26 mouse cellular contexts compared by ENCODE assay signal in genomic region chr6:141301750-141302748, GRCm38 (mm10). TPM values are rescaled to one million over a fixed set of nuclear protein-coding genes. Genes with fewer than 3 reads are reported as not detected.
DNase-seq lines count a peak whose midpoint lies in the region; ATAC-seq and TF ChIP-seq lines count a peak whose summit lies in the region.
"Had no signal": no experiment of that assay in that cellular context is flagged by ENCODE, and none has a peak within 500 bp of the region (broad histone marks: within the 10 kb centered on the region; RNA-seq: fewer than 3 reads in every experiment).

No protein-coding gene starts in this region.

- H3K9me3 ChIP-seq in limb, embryonic 11.5 days (ENCODE audit: control insufficient read depth, low read length) = no peaks in the 10 kb centered on the region
- no peaks in the 10 kb centered on the region for H3K9me3 ChIP-seq in limb, embryonic 10.5 days (replicated peaks)
- H3K9me3 ChIP-seq in intestine, embryonic 15.5 days = no peaks in the 10 kb centered on the region
- no peaks in the 10 kb centered on the region for H3K9me3 ChIP-seq in intestine, postnatal 0 days (ENCODE audit: control insufficient read depth)
- H3K9me3 ChIP-seq: embryonic facial prominence, embryonic 15.5 days; forebrain, embryonic 10.5 days; forebrain, embryonic 12.5 days had no signal

- H3K4me3 ChIP-seq in limb, embryonic 11.5 days (ENCODE audit: low read depth, low read length) = no peak overlapping the region
- H3K4me3 ChIP-seq in limb, embryonic 10.5 days = no peak overlapping the region
- H3K4me3 ChIP-seq in intestine, embryonic 15.5 days (replicated peaks) = no peak overlapping the region
- 0 out of 2 replicates have a peak overlapping the region, but pooled peaks have one; percentile 5 for H3K4me3 ChIP-seq in intestine, postnatal 0 days (ENCODE audit: low read depth, low read length)
- H3K4me3 ChIP-seq: embryonic facial prominence, embryonic 13.5 days; embryonic facial prominence, embryonic 15.5 days; erythroblast, embryonic 14.5 days; forebrain, embryonic 10.5 days; forebrain, embryonic 12.5 days had no signal

- ATAC-seq in limb, embryonic 11.5 days (ENCODE audit: insufficient number of reproducible peaks, low FRiP score, low TSS enrichment, low read depth) = no peak
- ATAC-seq in intestine, embryonic 15.5 days = peak; percentile 72
- ATAC-seq in intestine, postnatal 0 days = peak; percentile 83
- ATAC-seq: forebrain, embryonic 14.5 days; forebrain, embryonic 16.5 days had no signal

- WGBS in limb, embryonic 11.5 days = 88% methylated on average over 14 of the region's 14 CpGs
- WGBS in limb, embryonic 10.5 days = 92% methylated on average over 14 of the region's 14 CpGs
- 59% methylated on average over 14 of the region's 14 CpGs for WGBS in intestine, embryonic 15.5 days
- WGBS in intestine, postnatal 0 days = 45% methylated on average over 14 of the region's 14 CpGs

- no peak overlapping the region for H3K27ac ChIP-seq in limb, embryonic 11.5 days (replicated peaks; ENCODE audit: low read depth, low read length)
- no peak overlapping the region for H3K27ac ChIP-seq in limb, embryonic 10.5 days
- peak overlapping the region; percentile 64 for H3K27ac ChIP-seq in intestine, embryonic 15.5 days
- H3K27ac ChIP-seq in intestine, postnatal 0 days (ENCODE audit: low read depth, low read length) = peak overlapping the region; percentile 86
- H3K27ac ChIP-seq: embryonic facial prominence, embryonic 13.5 days; embryonic facial prominence, embryonic 15.5 days; forebrain, embryonic 10.5 days; forebrain, embryonic 12.5 days had no signal

- H3K4me1 ChIP-seq in limb, embryonic 11.5 days (ENCODE audit: control insufficient read depth, insufficient read depth, low read length) = no peaks in the 10 kb centered on the region
- no peaks in the 10 kb centered on the region for H3K4me1 ChIP-seq in limb, embryonic 10.5 days
- H3K4me1 ChIP-seq in intestine, embryonic 15.5 days (replicated peaks) = 0 out of 2 replicates have a peak, but pooled peaks cover 7% of the 10 kb centered on the region
- no peaks in the 10 kb centered on the region for H3K4me1 ChIP-seq in intestine, postnatal 0 days (replicated peaks; ENCODE audit: control insufficient read depth, insufficient read depth, low read length)
- H3K4me1 ChIP-seq: forebrain, embryonic 10.5 days; forebrain, embryonic 12.5 days had no signal

- peak; percentile 4 for DNase-seq in limb, embryonic 11.5 days (ENCODE audit: low spot score)
- DNase-seq in limb, embryonic 10.5 days (ENCODE audit: low spot score) = no peak
- no peak for DNase-seq in adipocyte (ENCODE audit: low spot score)
- no peak for DNase-seq in left cerebral cortex, postnatal 14 days (ENCODE audit: low spot score in 2 of 2)
- DNase-seq in urinary bladder, adult 2 months (ENCODE audit: low spot score) = no peak
- DNase-seq: adrenal gland, adult 2 months; adrenal gland, postnatal 10 days; adrenal gland, postnatal 25 days; cerebellum, adult 11 months; cerebellum, adult 18-20 months; cerebellum, adult 8-10 months; cerebellum, adult 9-11 months; cerebellum, postnatal 14 days; cerebellum, postnatal 36 days; embryo, embryonic 11 days had no signal

- intact Hi-C loops in left cerebral cortex, postnatal 14 days (cut with DNase I) = no loop called here

- H3K9ac ChIP-seq in limb, embryonic 11.5 days (ENCODE audit: low read length) = no peak overlapping the region
- H3K9ac ChIP-seq in intestine, embryonic 15.5 days = no peak overlapping the region
- no peak overlapping the region for H3K9ac ChIP-seq in intestine, postnatal 0 days (ENCODE audit: low read depth, low read length)
- H3K9ac ChIP-seq: embryonic facial prominence, embryonic 13.5 days; embryonic facial prominence, embryonic 15.5 days; forebrain, embryonic 12.5 days had no signal

- no peaks in the 10 kb centered on the region for H3K36me3 ChIP-seq in limb, embryonic 11.5 days (ENCODE audit: control insufficient read depth, insufficient read depth, low read length)
- H3K36me3 ChIP-seq in limb, embryonic 10.5 days = no peaks in the 10 kb centered on the region
- no peaks in the 10 kb centered on the region for H3K36me3 ChIP-seq in intestine, embryonic 15.5 days
- no peaks in the 10 kb centered on the region; the same call in 1 of the 2 replicates for H3K36me3 ChIP-seq in intestine, postnatal 0 days (ENCODE audit: control insufficient read depth, insufficient read depth)
- H3K36me3 ChIP-seq: embryonic facial prominence, embryonic 13.5 days; embryonic facial prominence, embryonic 15.5 days; forebrain, embryonic 10.5 days; forebrain, embryonic 12.5 days had no signal

- TF ChIP-seq CTCF in intestine, postnatal 0 days (IDR thresholded peaks at IDR 0.05; ENCODE audit: low read depth) = no peak

- H3K4me2 ChIP-seq in limb, embryonic 11.5 days (ENCODE audit: low read depth, severe bottlenecking) = no peak overlapping the region
- H3K4me2 ChIP-seq in intestine, embryonic 15.5 days (replicated peaks) = no peak overlapping the region
- peak overlapping the region; percentile 48 for H3K4me2 ChIP-seq in intestine, postnatal 0 days (replicated peaks; ENCODE audit: low read depth)
- H3K4me2 ChIP-seq: embryonic facial prominence, embryonic 13.5 days; embryonic facial prominence, embryonic 15.5 days; forebrain, embryonic 12.5 days had no signal

- no peaks in the 10 kb centered on the region for H3K27me3 ChIP-seq in limb, embryonic 11.5 days (ENCODE audit: control insufficient read depth, insufficient read depth, low read length)
- H3K27me3 ChIP-seq in limb, embryonic 10.5 days (ENCODE audit: low read depth, poor library complexity, severe bottlenecking) = no peaks in the 10 kb centered on the region
- no peaks in the 10 kb centered on the region for H3K27me3 ChIP-seq in intestine, embryonic 15.5 days (replicated peaks)
- H3K27me3 ChIP-seq in intestine, postnatal 0 days (replicated peaks; ENCODE audit: control insufficient read depth, insufficient read depth, low read length) = no peaks in the 10 kb centered on the region
- H3K27me3 ChIP-seq: embryonic facial prominence, embryonic 13.5 days; embryonic facial prominence, embryonic 15.5 days; forebrain, embryonic 12.5 days had no signal

RNA-seq across cellular contexts. Expression of gene Pde3a, which starts 53.0 kb away (rescaled TPM):
- polyA plus RNA-seq in limb, embryonic 11.5 days (2014; fragmentation: Nextera tagmentation; extraction: Ambion mirVana) = 3.3 and 3.5 TPM in 2 replicates
- polyA plus RNA-seq in limb, embryonic 10.5 days (2016; fragmentation: Nextera tagmentation; extraction: Ambion mirVana) = 2.8 and 3.0 TPM in 2 replicates
- polyA plus RNA-seq in intestine, embryonic 15.5 days (2015; fragmentation: Nextera tagmentation; extraction: Ambion mirVana) = 19.5 and 20.8 TPM in 2 replicates
- polyA plus RNA-seq in intestine, postnatal 0 days (2015; fragmentation: Nextera tagmentation; extraction: Ambion mirVana) = 17.6 and 18.6 TPM in 2 replicates
- 1 to 10 TPM; 2.5 TPM for total RNA-seq in left cerebral cortex, postnatal 14 days (2021)
- 4.6 and 7.5 TPM in 2 replicates for polyA plus RNA-seq in urinary bladder, adult 2 months (2012; rRNA removed)
- total RNA-seq: MEL had no signal
- polyA plus RNA-seq: C2C12; erythroblast, embryonic 14.5 days had no signal

Comparison
In these comparisons a context has a peak if more than half of its experiments do, and no peak if none do; other contexts are left out.
1. H3K27ac ChIP-seq: peak in intestine, embryonic 15.5 days (single experiment) and intestine, postnatal 0 days (single experiment); none in limb, embryonic 11.5 days (single experiment) and limb, embryonic 10.5 days (single experiment).